Mouse (Mus musculus) kidney, adult 2 months (tissue): ENCODE data around the gene Larp1.

Experiments
- CTCF ChIP-seq: fragments of 200-500 bp; conservative IDR thresholded peaks from 2 replicates; pipeline ENCODE4 v1.5.1; 2011; ENCODE audit warnings: low read depth, mild to moderate bottlenecking, control low read depth, low read length, moderate library complexity, mixed read lengths; ENCODE audit not compliant: insufficient read depth, insufficient read length
- POLR2A ChIP-seq: fragments of 200-500 bp; IDR thresholded peaks from one replicate; pipeline ENCODE4 v1.6.1; 2011; ENCODE audit warnings: low read depth, low read length, control low read depth

DNA sequence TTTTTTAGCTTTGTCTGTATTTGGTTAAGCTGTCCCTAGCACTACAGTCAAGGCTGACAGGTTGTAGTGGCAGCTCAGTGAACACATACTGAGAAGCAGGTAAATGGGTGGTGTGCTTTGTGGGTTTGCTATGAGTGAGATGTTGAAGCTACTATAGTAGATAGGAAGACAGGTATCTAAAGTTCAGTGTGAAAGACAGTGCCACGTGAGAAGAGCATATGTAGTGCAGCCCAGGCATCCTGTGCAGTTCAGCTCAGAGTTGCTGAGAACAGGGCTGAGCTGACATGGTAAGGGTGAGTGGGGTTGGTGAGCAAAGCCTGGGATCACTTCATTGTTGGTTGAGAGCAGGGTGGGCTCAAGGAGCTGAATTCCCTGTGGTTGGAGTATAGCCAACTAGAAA lies 8.6 kb downstream of the Larp1 start:
- TF ChIP-seq CTCF (no peak), POLR2A (no peak)
